Mouse (Mus musculus) lung, postnatal 14 days (tissue): ENCODE measurements around the gene Gm17374.
A peak's percentile ranks its signal among the peaks of the same experiment; 100 is the strongest.
"Not testable (repeated sequence)": the region's sequence is repeated elsewhere in the genome, so short reads cannot be mapped to it uniquely, and the experiment has no call there.

ENCODE experiments used
- DNase-seq: peaks from one replicate; pipeline ENCODE4 v3.0.0; 2021

The Gm17374 gene

DNA sequence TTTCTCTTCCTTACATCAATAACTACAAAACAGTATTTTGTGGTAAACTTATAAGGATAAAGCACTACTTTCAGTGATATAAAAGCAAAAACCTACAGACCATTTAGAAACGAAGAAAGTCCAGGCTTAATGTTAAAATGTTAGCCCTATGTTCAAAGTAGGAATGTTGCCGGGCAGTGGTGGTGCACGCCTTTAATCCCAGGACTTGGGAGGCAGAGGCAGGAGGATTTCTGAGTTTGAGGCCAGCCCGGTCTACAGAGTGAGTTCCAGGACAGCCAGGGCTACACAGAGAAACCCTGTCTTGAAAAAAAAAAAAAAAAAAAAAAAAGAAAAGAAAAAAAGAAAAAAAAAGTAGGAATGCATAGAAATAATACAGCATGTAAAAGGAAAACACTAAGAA, at the start of gene Gm17374:
Gene Gm17374 (plus strand): TSS at position 301 of the 400 bp plus-strand sequence.
- DNase-seq: not testable (repeated sequence)

DNA sequence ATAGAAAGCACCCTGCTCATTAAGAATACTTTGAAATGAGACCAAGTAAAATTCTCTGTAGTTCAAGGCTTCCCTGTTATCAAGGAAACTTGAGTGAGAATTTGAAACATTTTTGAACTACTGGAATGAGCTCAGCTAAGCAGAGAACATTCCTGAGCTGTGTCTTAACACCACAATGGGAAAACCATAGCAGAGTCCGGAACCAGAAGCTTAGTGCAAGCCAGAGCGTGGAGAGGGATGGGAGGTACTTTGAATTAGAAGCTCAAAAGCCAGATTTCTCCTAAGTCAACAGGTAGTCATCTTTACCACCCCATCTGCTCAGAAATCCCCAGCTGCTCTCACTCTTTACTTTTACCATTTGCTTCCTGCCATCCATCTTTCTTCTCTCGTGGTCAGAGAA, 46.9 kb upstream of the Gm17374 start:
- no peak for DNase-seq

DNA sequence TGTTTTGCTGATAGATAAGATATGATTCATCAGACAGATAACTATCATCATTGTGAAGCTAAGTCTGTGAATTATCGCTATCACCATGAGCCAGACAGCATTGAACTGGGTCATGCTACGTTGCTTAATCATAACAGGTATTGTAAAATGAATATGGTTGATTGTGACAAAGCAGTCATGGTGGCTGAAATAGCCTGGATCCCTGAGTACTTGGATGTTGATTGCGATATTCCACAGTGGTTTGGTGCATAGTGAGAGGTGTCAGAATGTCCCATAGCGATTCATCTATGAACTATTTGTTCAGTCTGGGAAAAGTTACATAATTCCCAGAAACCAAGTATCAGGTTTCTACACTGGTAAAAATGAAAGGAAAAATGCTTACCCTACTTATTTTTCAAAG, 44.2 kb upstream of the Gm17374 start:
- peak; percentile 6 for DNase-seq

DNA sequence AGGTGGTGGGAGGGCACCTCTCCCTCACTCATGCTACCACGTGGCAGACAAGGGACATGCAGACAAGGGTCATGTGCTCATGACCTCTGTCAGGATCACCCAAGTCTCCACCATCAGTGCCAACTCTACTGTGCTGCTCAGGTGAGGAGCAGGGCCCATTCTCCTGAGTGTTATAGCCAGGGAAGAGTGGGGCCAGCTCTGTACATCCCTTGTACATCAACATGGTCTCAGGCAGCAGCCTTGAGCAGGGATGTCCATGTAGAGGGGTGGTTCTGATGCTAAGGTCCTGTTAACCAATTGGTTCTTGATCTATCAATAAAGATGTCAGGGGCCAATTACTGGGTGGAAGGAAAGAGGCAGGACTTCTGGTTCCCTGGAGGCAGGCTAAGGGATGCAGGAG, 42.9 kb upstream of the Gm17374 start:
- DNase-seq: no peak

DNA sequence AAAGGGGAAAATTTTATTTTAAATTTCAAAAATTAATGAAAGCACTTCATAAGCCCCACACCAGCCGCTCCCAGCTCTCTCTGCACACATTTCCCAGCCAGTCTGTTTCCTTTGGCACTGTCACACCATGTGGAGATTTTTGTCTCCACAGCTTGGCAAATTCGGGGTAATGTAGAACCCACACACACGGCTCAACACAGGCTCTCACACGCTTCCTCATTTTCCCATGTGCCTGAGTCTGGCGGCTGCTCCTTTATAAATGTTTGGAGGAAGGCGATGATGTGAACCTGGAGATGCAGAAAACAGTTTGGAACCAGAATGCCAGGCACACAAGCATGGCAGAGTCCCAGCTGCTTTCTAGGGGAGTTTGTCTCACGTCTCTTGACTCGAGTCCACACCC, 38.0 kb upstream of the Gm17374 start:
- DNase-seq: no peak

DNA sequence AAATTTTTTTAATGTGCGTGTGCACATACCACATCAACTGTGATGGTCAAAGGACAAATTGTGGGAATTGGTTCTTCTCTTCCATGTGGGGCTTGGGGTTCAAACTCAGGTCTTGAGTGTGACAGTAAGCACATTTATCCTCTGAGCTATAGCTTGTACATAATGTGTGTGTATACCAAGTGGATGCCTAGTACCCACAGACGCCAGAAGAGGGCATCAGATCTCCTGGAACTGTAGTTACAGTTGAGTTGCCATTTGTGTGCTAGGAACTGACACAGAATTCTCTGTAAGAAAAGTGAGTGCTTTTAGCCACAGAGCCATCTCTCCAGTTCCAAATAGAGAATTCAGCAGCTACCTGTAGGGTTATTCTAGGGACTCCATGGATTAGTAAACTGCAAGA, 26.3 kb upstream of the Gm17374 start:
- no peak for DNase-seq

DNA sequence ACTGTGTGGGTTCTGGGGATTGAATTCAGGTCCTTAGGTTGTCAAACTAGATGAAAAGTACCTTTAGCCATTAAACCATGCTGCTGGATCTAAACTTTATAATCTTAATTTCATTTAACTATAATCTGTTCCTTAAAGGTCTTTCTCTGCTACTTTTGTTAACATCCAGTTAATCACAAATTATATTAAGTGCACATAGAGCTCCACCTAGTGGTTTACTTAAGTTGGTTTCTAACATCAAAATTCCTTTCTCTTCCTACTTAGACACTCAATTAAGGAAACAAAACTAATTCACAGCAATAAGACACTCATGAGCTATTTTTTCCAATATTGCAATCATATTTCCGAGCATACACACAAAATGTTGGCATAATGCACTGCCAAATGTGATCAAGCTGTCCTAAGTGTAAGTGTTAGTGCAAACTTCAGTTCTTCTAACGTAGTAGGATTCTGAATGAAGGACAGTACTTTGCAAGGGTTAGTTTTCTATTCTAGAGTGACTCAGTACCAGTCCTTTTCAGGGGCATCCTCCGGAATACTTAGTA, 7.4 kb downstream of the Gm17374 start:
- no peak for DNase-seq

- DNase-seq: no peak
Observed at GRCm38 (mm10) chr2:140163351-140163854, 11.6 kb downstream of the Gm17374 start.

DNA sequence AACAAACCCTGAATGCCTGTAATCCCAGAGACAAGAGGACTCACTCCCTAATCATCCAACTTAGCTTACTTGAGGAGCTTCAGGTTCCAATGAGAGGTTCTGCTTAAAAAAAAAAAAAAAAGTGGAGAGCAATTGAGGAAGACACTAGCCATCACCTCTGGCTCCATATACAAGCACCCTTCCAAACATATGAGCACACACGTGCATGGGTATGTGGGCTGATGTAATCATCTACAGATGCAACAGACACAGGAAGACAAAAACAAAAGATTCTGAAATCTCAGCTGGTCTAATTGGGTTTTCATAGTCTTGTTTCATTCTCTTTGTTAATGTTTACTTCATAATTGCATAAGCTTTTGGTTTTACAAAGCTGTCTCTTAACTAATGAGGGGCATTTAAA, 17.2 kb downstream of the Gm17374 start:
- DNase-seq: no peak

GRCm38 (mm10) chr2:140170127-140170802, 18.4 kb downstream of the Gm17374 start, which contains the start of the genes Esf1 and Ndufaf5:
Esf1 (minus strand) TSS chr2:140170564.
Ndufaf5 (plus strand) TSS chr2:140170649.
- DNase-seq: peak; percentile 96

- no peak for DNase-seq
Observed at GRCm38 (mm10) chr2:140170803-140171553, 19.1 kb downstream of the Gm17374 start.

GRCm38 (mm10) chr2:140185685-140186210, 33.9 kb downstream of the Gm17374 start:
- DNase-seq: not testable (repeated sequence)

- DNase-seq: no peak
Observed at GRCm38 (mm10) chr2:140200713-140201112, 48.9 kb downstream of the Gm17374 start.

- DNase-seq: no peak
Observed at GRCm38 (mm10) chr2:140202573-140202972, 50.7 kb downstream of the Gm17374 start.
